Mouse (Mus musculus): Measurements from ENCODE around the gene Trat1. TPM values are rescaled to one million over a fixed set of nuclear protein-coding genes. Genes with fewer than 3 reads are reported as not detected.

The Trat1 gene
- polyA plus RNA-seq, 1 experiment = 0.03 TPM

GRCm38 (mm10) chr16:48799470-48799869 lies 27.6 kb upstream of the Trat1 start:
- no peaks in the 10 kb centered on the region for H3K27me3 ChIP-seq (ENCODE audit: control insufficient read depth, insufficient read depth, low read length)
- WGBS = 86% methylated on average over 3 of the region's 3 CpGs
- H3K4me3 ChIP-seq (replicated peaks; ENCODE audit: insufficient read depth, low read depth, low read length) = no peak overlapping the region
- no peak overlapping the region for H3K27ac ChIP-seq (ENCODE audit: insufficient read depth, low read length)
- DNase-seq = no peak
- H3K4me1 ChIP-seq (ENCODE audit: control insufficient read depth, insufficient read depth, low read length) = no peaks in the 10 kb centered on the region
- TF ChIP-seq CTCF (IDR thresholded peaks at IDR 0.05; ENCODE audit: borderline replicate concordance, insufficient read depth, low read depth, low read length) (no peak), POLR2A (IDR thresholded peaks at IDR 0.05; ENCODE audit: borderline replicate concordance, insufficient read depth, low read length) (no peak)

GRCm38 (mm10) chr16:48798285-48798684 lies 26.5 kb upstream of the Trat1 start:
- Histone ChIP-seq H3K27me3 (ENCODE audit: control insufficient read depth, insufficient read depth, low read length) (no peaks in the 10 kb centered on the region), H3K4me1 (ENCODE audit: control insufficient read depth, insufficient read depth, low read length) (no peaks in the 10 kb centered on the region), H3K4me3 (replicated peaks; ENCODE audit: insufficient read depth, low read depth, low read length) (no peak overlapping the region), H3K27ac (ENCODE audit: insufficient read depth, low read length) (no peak overlapping the region)
- TF ChIP-seq POLR2A (IDR thresholded peaks at IDR 0.05; ENCODE audit: borderline replicate concordance, insufficient read depth, low read length) = no peak
- no peak for TF ChIP-seq CTCF (IDR thresholded peaks at IDR 0.05; ENCODE audit: borderline replicate concordance, insufficient read depth, low read depth, low read length)
- 85% methylated on average over 3 of the region's 3 CpGs for WGBS
- DNase-seq = no peak

- Histone ChIP-seq H3K27ac (ENCODE audit: insufficient read depth, low read length) (no peak overlapping the region), H3K4me3 (replicated peaks; ENCODE audit: insufficient read depth, low read depth, low read length) (no peak overlapping the region), H3K27me3 (ENCODE audit: control insufficient read depth, insufficient read depth, low read length) (no peaks in the 10 kb centered on the region), H3K4me1 (ENCODE audit: control insufficient read depth, insufficient read depth, low read length) (no peaks in the 10 kb centered on the region)
- 83% methylated on average over 4 of the region's 4 CpGs for WGBS
- TF ChIP-seq CTCF (IDR thresholded peaks at IDR 0.05; ENCODE audit: borderline replicate concordance, insufficient read depth, low read depth, low read length) = no peak
- no peak for TF ChIP-seq POLR2A (IDR thresholded peaks at IDR 0.05; ENCODE audit: borderline replicate concordance, insufficient read depth, low read length)
- DNase-seq = no peak
Measured at GRCm38 (mm10) chr16:48788704-48789185, 16.9 kb upstream of the Trat1 start.

GRCm38 (mm10) chr16:48786258-48786657 lies 14.4 kb upstream of the Trat1 start:
- TF ChIP-seq CTCF (IDR thresholded peaks at IDR 0.05; ENCODE audit: borderline replicate concordance, insufficient read depth, low read depth, low read length) = no peak
- TF ChIP-seq POLR2A (IDR thresholded peaks at IDR 0.05; ENCODE audit: borderline replicate concordance, insufficient read depth, low read length) = no peak
- H3K27ac ChIP-seq (ENCODE audit: insufficient read depth, low read length) = no peak overlapping the region

GRCm38 (mm10) chr16:48777254-48777653 lies 5.4 kb upstream of the Trat1 start:
- DNase-seq = no peak
- H3K27me3 ChIP-seq (ENCODE audit: control insufficient read depth, insufficient read depth, low read length) = no peaks in the 10 kb centered on the region
- TF ChIP-seq CTCF (IDR thresholded peaks at IDR 0.05; ENCODE audit: borderline replicate concordance, insufficient read depth, low read depth, low read length) (no peak), POLR2A (IDR thresholded peaks at IDR 0.05; ENCODE audit: borderline replicate concordance, insufficient read depth, low read length) (no peak)
- no peaks in the 10 kb centered on the region for H3K4me1 ChIP-seq (ENCODE audit: control insufficient read depth, insufficient read depth, low read length)
- H3K4me3 ChIP-seq (replicated peaks; ENCODE audit: insufficient read depth, low read depth, low read length) = no peak overlapping the region
- 71% methylated on average over 2 of the region's 2 CpGs for WGBS
- no peak overlapping the region for H3K27ac ChIP-seq (ENCODE audit: insufficient read depth, low read length)

More at GRCm38 (mm10) chr16:48786258-48786657, 14.4 kb upstream of the Trat1 start:
- no peak for DNase-seq
- Histone ChIP-seq H3K4me1 (ENCODE audit: control insufficient read depth, insufficient read depth, low read length) (no peaks in the 10 kb centered on the region), H3K4me3 (replicated peaks; ENCODE audit: insufficient read depth, low read depth, low read length) (no peak overlapping the region), H3K27me3 (ENCODE audit: control insufficient read depth, insufficient read depth, low read length) (no peaks in the 10 kb centered on the region)
- WGBS = 75% methylated on average over 3 of the region's 3 CpGs

GRCm38 (mm10) chr16:48769183-48769582 lies 2.6 kb downstream of the Trat1 start:
- Histone ChIP-seq H3K4me3 (replicated peaks; ENCODE audit: insufficient read depth, low read depth, low read length) (no peak overlapping the region), H3K4me1 (ENCODE audit: control insufficient read depth, insufficient read depth, low read length) (no peaks in the 10 kb centered on the region), H3K27me3 (ENCODE audit: control insufficient read depth, insufficient read depth, low read length) (no peaks in the 10 kb centered on the region), H3K27ac (ENCODE audit: insufficient read depth, low read length) (no peak overlapping the region)
- WGBS = 94% methylated on average over 3 of the region's 3 CpGs
- no peak for DNase-seq
- TF ChIP-seq POLR2A (IDR thresholded peaks at IDR 0.05; ENCODE audit: borderline replicate concordance, insufficient read depth, low read length) (no peak), CTCF (IDR thresholded peaks at IDR 0.05; ENCODE audit: borderline replicate concordance, insufficient read depth, low read depth, low read length) (no peak)

GRCm38 (mm10) chr16:48760643-48761481 lies 11.0 kb downstream of the Trat1 start:
- Histone ChIP-seq H3K4me3 (replicated peaks; ENCODE audit: insufficient read depth, low read depth, low read length) (no peak overlapping the region), H3K27me3 (ENCODE audit: control insufficient read depth, insufficient read depth, low read length) (no peaks in the 10 kb centered on the region), H3K27ac (ENCODE audit: insufficient read depth, low read length) (no peak overlapping the region), H3K4me1 (ENCODE audit: control insufficient read depth, insufficient read depth, low read length) (no peaks in the 10 kb centered on the region)
- no peak for TF ChIP-seq POLR2A (IDR thresholded peaks at IDR 0.05; ENCODE audit: borderline replicate concordance, insufficient read depth, low read length)
- no peak for TF ChIP-seq CTCF (IDR thresholded peaks at IDR 0.05; ENCODE audit: borderline replicate concordance, insufficient read depth, low read depth, low read length)
- WGBS = 83% methylated on average over 17 of the region's 17 CpGs
- DNase-seq = no peak

Measured in cerebellum, adult 2 months (tissue).